Mouse (Mus musculus) liver, embryonic 14 days (tissue): Measurements from ENCODE around the gene Prdx6b. TPM values are rescaled to one million over a fixed set of nuclear protein-coding genes. Genes with fewer than 3 reads are reported as not detected.

ENCODE experiments used
- polyA plus RNA-seq: library from polyadenylated mRNA; depleted of rRNA; stranded (reverse); fragments of >200 nt; gene quantifications from 2 replicates; pipeline ENCODE4 v1.2.3, GENCODE M21; 2012; rRNA removed

The Prdx6b gene
- polyA plus RNA-seq = not detected in 2 replicates

DNA sequence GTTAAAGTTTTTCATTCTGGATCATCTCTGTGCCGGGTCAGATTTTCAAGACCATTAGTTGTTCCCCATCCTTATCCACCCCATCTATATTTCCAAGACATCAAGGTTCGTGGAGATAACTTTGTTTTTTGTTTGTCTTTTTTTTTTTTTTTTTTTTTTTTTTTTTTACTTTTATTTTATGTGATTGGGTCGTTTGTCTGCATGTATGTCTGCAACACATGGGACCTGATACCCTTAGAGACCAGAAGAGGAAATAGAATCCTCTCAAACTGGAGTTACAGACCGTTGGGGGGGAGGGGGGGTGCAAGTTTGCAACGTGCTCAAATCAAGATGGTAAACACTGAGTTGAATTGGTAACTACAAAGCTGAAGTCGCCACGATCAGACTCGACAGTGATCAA lies at the start of gene Prdx6b:
Gene Prdx6b (plus strand): TSS at position 301 of the 400 bp plus-strand sequence.

DNA sequence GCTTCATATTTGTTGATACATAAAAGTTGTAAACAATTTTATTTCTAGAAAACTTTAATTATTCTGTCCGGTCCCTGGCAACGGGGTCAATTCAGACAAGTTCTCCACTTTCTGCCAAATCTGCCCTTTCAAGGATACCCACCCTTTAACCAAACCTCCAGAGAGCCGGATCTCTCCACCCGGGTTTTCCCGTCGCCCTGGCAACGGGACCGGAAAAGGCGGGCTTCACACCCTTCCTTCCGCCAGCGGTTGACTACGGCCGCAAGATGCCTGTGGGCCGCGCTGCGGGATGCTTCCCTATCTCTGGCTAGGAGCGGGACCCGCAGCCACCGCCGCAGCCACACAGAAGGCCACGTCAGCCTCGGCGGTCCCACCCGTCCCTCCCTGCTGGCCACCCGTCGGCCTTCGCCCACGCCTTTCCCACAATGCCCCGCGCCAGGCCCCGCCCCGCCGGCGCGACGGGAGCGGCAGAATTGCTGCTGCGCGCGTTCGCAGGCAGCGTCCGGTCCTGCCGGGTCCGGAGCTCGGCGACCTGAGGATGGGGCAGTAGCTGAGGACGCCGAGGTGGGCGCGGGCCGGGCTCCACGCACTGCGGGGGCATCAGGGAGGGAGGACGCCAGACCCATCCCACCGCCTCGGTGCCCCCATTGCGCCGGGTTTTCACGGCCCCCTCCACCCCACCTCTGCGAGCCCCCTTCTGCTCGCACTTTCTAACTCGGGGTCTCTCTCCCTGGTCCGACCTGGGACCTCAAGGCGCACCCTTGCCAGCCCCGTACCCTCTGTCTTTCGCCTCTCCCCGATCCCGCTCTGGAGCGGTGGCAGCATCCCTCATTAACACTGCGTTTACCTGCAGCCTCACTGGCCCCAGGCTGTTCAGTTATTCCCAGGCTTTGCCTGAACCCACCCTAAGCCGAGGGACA lies 23.2 kb downstream of the Prdx6b start, which contains the start of gene Dnajc10:
Gene Dnajc10 (plus strand): TSS at position 225 of the 920 bp plus-strand sequence.

Other genes starting within 250 kb of the Prdx6b start
- 1.1 and 1.4 TPM in 2 replicates for gene Pde1a, start 163.0 kb upstream of the Prdx6b start, polyA plus RNA-seq
- 8.6 and 9.7 TPM in 2 replicates for gene Dnajc10, start 23.0 kb downstream of the Prdx6b start, polyA plus RNA-seq
- gene Frzb, start 155.2 kb downstream of the Prdx6b start, polyA plus RNA-seq = 0.38 and 0.40 TPM in 2 replicates